Mouse (Mus musculus): Measurements from ENCODE around the gene Btbd17. TPM values are rescaled to one million over a fixed set of nuclear protein-coding genes. Genes with fewer than 3 reads are reported as not detected.

Btbd17 gene
- polyA plus RNA-seq, 1 experiment: 0.14 TPM

DNA sequence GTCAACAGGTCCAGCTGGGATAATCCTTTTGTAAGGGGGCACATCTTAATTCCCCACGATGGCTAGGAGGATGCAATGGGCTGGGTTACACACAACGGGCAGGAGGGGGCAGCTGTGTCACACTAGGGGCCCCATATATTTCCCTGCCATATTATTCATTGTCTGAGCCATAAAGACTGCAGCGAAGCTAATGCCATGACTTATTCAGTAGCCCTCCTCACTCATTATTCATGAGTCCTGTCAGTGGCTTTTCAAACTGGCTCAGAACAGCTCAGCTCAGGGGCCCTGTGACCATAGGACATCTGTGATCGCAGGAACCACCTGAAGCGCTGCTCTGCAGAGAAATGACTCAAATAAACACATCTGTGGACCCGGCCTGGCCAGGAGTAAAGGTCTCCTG lies 54.3 kb downstream of the Btbd17 start:
- H3K36me3 ChIP-seq (ENCODE audit: control insufficient read depth, insufficient read depth, low read length): no peaks in the 10 kb centered on the region
- no peaks in the 10 kb centered on the region for H3K27me3 ChIP-seq (ENCODE audit: control insufficient read depth, insufficient read depth, low read length)
- TF ChIP-seq POLR2A (IDR thresholded peaks at IDR 0.05; ENCODE audit: low read depth, low read length): no peak
- TF ChIP-seq CTCF (IDR thresholded peaks at IDR 0.05; ENCODE audit: extremely low read depth, insufficient read depth, insufficient read length, insufficient replicate concordance): no peak
- peak overlapping the region; percentile 62 for H3K27ac ChIP-seq (ENCODE audit: insufficient read depth, low read length)
- no peak overlapping the region for H3K4me3 ChIP-seq (ENCODE audit: extremely low read depth, insufficient read depth, insufficient read length)
- peaks cover 17% of the 10 kb centered on the region; the same call in 1 of the 2 replicates for H3K4me1 ChIP-seq (ENCODE audit: control insufficient read depth, insufficient read depth, insufficient read length)
- DNase-seq (ENCODE audit: low read depth in 1 of 2, low spot score in 2 of 2): no peak
- 42% methylated on average over 6 of the region's 6 CpGs for WGBS

Other genes with a start within 250 kb of the Btbd17 start
- gene Rpl38, start 127.4 kb downstream of the Btbd17 start, polyA plus RNA-seq (2012; rRNA removed): 360 and 414 TPM in 2 replicates
- 18.0 and 19.2 TPM in 2 replicates for gene Ttyh2, start 120.5 kb downstream of the Btbd17 start, polyA plus RNA-seq (2012; rRNA removed)
- gene Dnaic2, start 68.5 kb downstream of the Btbd17 start, polyA plus RNA-seq (2012; rRNA removed): 0.39 and 0.66 TPM in 2 replicates
- gene Kif19a, start 30.6 kb downstream of the Btbd17 start, polyA plus RNA-seq (2012; rRNA removed): 3.3 and 3.8 TPM in 2 replicates
- gene Gpr142, start 3.0 kb upstream of the Btbd17 start, polyA plus RNA-seq (2012; rRNA removed): not detected in 2 replicates
- 9.3 and 9.5 TPM in 2 replicates for gene Gprc5c, start 55.2 kb upstream of the Btbd17 start, polyA plus RNA-seq (2012; rRNA removed)
- gene Cd300a, start 94.1 kb upstream of the Btbd17 start, polyA plus RNA-seq (2012; rRNA removed): 11.6 and 12.5 TPM in 2 replicates
- gene Cd300lb, start 138.4 kb upstream of the Btbd17 start, polyA plus RNA-seq (2012; rRNA removed): 3.1 and 5.3 TPM in 2 replicates
- gene Cd300c, start 173.2 kb upstream of the Btbd17 start, polyA plus RNA-seq (2012; rRNA removed): 5.8 and 10.8 TPM in 2 replicates
- gene Cd300ld, start 194.0 kb upstream of the Btbd17 start, polyA plus RNA-seq (2012; rRNA removed): 3.3 and 5.5 TPM in 2 replicates
- gene Cd300c2, start 205.9 kb upstream of the Btbd17 start, polyA plus RNA-seq (2012; rRNA removed): 26.0 and 32.8 TPM in 2 replicates
- gene Cd300ld2, start 220.2 kb upstream of the Btbd17 start, polyA plus RNA-seq (2012; rRNA removed): 0.20 and 0.27 TPM in 2 replicates
- gene Cd300ld4, start 231.1 kb upstream of the Btbd17 start, polyA plus RNA-seq (2012; rRNA removed): 0.93 and 1.3 TPM in 2 replicates
- gene Cd300ld5, start 241.8 kb upstream of the Btbd17 start, polyA plus RNA-seq (2012; rRNA removed): 2.3 and 5.5 TPM in 2 replicates